Comparison of ENCODE assay signal across 9 mouse cellular contexts in the genomic region with DNA sequence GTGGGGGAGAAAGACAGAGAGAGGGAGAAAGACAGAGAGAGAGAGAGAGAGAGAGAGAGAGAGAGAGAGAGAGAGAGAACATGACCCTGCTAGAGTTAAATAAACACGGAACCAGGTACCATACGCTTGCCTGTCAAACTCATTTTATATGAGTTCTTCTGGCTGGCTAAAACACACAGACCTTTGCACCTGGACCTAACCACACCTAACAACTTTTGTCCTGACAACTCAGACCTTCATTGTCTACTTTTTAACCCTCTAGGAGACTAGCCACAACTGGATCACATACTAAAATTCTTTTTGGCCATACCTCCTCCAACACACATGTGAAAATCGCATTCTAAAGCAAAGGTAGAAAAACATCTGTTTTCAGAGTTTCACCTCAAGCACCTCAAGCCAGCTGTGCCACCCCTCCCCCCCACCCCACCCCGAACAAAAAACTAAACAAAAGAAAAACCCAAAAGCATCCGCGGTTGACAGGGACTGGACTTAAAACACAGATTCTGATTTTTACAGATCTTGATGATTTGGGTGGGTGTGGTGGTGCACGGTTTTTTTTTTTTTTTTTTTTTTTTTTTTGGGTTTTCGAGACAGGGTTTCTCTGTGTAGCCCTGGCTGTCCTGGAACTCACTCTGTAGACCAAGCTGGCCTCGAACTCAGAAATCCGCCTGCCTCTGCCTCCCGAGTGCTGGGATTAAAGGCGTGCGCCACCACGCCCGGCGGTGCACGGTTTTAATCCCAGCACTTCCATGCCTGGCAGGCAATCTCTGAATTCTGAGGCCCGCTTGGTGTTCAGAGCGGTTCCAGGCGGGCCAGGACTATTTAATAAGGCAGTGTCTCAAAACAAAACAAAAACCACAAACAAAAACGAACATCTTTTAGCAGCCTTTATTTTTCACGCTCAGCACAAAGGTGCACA. TPM values are rescaled to one million over a fixed set of nuclear protein-coding genes. Genes with fewer than 3 reads are reported as not detected.
DNase-seq lines count a peak whose midpoint lies in the region; ATAC-seq and TF ChIP-seq lines count a peak whose summit lies in the region.
"Had no signal": no experiment of that assay in that cellular context is flagged by ENCODE, and none has a peak within 500 bp of the region (broad histone marks: within the 10 kb centered on the region; RNA-seq: fewer than 3 reads in every experiment).

No protein-coding gene starts in this region.

- H3K4me1 ChIP-seq in forebrain, embryonic 12.5 days, result peaks cover 17% of the 10 kb centered on the region
- H3K4me1 ChIP-seq in liver, embryonic 13.5 days (replicated peaks), result peaks cover 26% of the 10 kb centered on the region

- ATAC-seq in forebrain, embryonic 12.5 days (ENCODE audit: low FRiP score), result no peak
- peak; percentile 0; the same call in 1 of the 2 replicates for ATAC-seq in liver, embryonic 13.5 days (ENCODE audit: low read depth)

- peak overlapping the region; percentile 99 for H3K27ac ChIP-seq in gastrocnemius, adult 2 months
- H3K27ac ChIP-seq in forebrain, embryonic 12.5 days, result peak overlapping the region; percentile 98
- peak overlapping the region; percentile 66 for H3K27ac ChIP-seq in liver, embryonic 13.5 days

- peak overlapping the region; percentile 71 for H3K4me2 ChIP-seq in forebrain, embryonic 12.5 days
- peak overlapping the region; percentile 95 for H3K4me2 ChIP-seq in liver, embryonic 13.5 days

- no peaks in the 10 kb centered on the region for H3K9me3 ChIP-seq in forebrain, embryonic 12.5 days
- H3K9me3 ChIP-seq in liver, embryonic 13.5 days (replicated peaks), result no peaks in the 10 kb centered on the region

- DNase-seq in gastrocnemius, adult 2 months, result no peak
- no peak for DNase-seq in gastrocnemius, postnatal 4 days (ENCODE audit: low spot score in 2 of 2)
- peak; percentile 31 for DNase-seq in A20 (ENCODE audit: low read depth, low spot score)
- no peak for DNase-seq in liver, embryonic 13.5 days
- no peak for DNase-seq in retina, postnatal 1 day
- DNase-seq in left cerebral cortex, postnatal 14 days (ENCODE audit: low spot score in 2 of 2), result no peak
- no peak for DNase-seq in cerebellum, postnatal 25 days

- TF ChIP-seq CTCF in gastrocnemius, adult 2 months (IDR thresholded peaks at IDR 0.05), result no peak

- no peaks in the 10 kb centered on the region for H3K27me3 ChIP-seq in forebrain, embryonic 12.5 days
- no peaks in the 10 kb centered on the region for H3K27me3 ChIP-seq in liver, embryonic 13.5 days
- H3K27me3 ChIP-seq: Patski had no signal

- intact Hi-C loops in gastrocnemius, adult 2 months (cut with DNase I), result loop anchor here (5.0 to 10.0 kb wide), 3 partner anchors 218 to 326 kb away; a partner anchor contains a TSS
- intact Hi-C loops in left cerebral cortex, postnatal 14 days (cut with DNase I), result no loop called here

- 23% methylated on average over 21 of the region's 22 CpGs for WGBS in forebrain, embryonic 12.5 days
- WGBS in liver, embryonic 13.5 days (ENCODE audit: insufficient replicate concordance), result 18% methylated on average over 21 of the region's 22 CpGs

- H3K36me3 ChIP-seq in forebrain, embryonic 12.5 days (replicated peaks), result 0 out of 2 replicates have a peak, but pooled peaks cover under 1% of the 10 kb centered on the region
- H3K36me3 ChIP-seq in liver, embryonic 13.5 days, result 0 out of 2 replicates have a peak, but pooled peaks cover under 1% of the 10 kb centered on the region

- H3K4me3 ChIP-seq in gastrocnemius, adult 2 months, result peak overlapping the region; percentile 90
- peak overlapping the region; percentile 88 for H3K4me3 ChIP-seq in forebrain, embryonic 12.5 days (replicated peaks)
- H3K4me3 ChIP-seq in liver, embryonic 13.5 days (replicated peaks), result peak overlapping the region; percentile 90

- peak overlapping the region; percentile 94 for H3K9ac ChIP-seq in forebrain, embryonic 12.5 days
- H3K9ac ChIP-seq in liver, embryonic 13.5 days, result peak overlapping the region; percentile 96

RNA-seq across cellular contexts. Expression of a gene that starts 0.7 kb away (rescaled TPM):
- 10 to 100 TPM; 20.2 to 20.3 TPM for total RNA-seq in gastrocnemius, adult 2 months (2021)
- 10 to 100 TPM; 26.4 to 28.3 TPM for total RNA-seq in gastrocnemius, postnatal 4 days (2021)
- polyA plus RNA-seq in forebrain, embryonic 12.5 days (2016; fragmentation: Nextera tagmentation; extraction: Ambion mirVana), result 19.4 and 22.3 TPM in 2 replicates
- polyA plus RNA-seq in liver, embryonic 13.5 days (2015; fragmentation: Nextera tagmentation; extraction: Ambion mirVana), result 5.4 and 6.9 TPM in 2 replicates
- 10 to 100 TPM; 52.2 to 53.5 TPM for total RNA-seq in left cerebral cortex, postnatal 14 days (2021)

RNA-seq across cellular contexts. Expression of a gene that starts 50.6 kb away (rescaled TPM):
- 10 to 100 TPM; 41.9 to 45.6 TPM for total RNA-seq in gastrocnemius, adult 2 months (2021)
- total RNA-seq in gastrocnemius, postnatal 4 days (2021), result 10 to 100 TPM; 53.4 to 61.3 TPM
- 44.3 and 49.4 TPM in 2 replicates for polyA plus RNA-seq in forebrain, embryonic 12.5 days (2016; fragmentation: Nextera tagmentation; extraction: Ambion mirVana)
- 35.6 and 43.2 TPM in 2 replicates for polyA plus RNA-seq in liver, embryonic 13.5 days (2015; fragmentation: Nextera tagmentation; extraction: Ambion mirVana)
- total RNA-seq in left cerebral cortex, postnatal 14 days (2021), result 10 to 100 TPM; 77.6 to 83.3 TPM

RNA-seq across cellular contexts. Expression of a gene that starts 52.6 kb away (rescaled TPM):
- 100 to 1,000 TPM; 114 to 132 TPM for total RNA-seq in gastrocnemius, adult 2 months (2021)
- total RNA-seq in gastrocnemius, postnatal 4 days (2021), result 10 to 100 TPM; 54.7 to 60.8 TPM
- polyA plus RNA-seq in forebrain, embryonic 12.5 days (2016; fragmentation: Nextera tagmentation; extraction: Ambion mirVana), result 11.0 and 13.8 TPM in 2 replicates
- 5.6 and 6.2 TPM in 2 replicates for polyA plus RNA-seq in liver, embryonic 13.5 days (2015; fragmentation: Nextera tagmentation; extraction: Ambion mirVana)
- 10 to 100 TPM; 85.1 to 87.0 TPM for total RNA-seq in left cerebral cortex, postnatal 14 days (2021)
